In genomic region chr19:46689460-46690372, GRCm38 (mm10) we compare ENCODE assay signal across 8 mouse cellular contexts. TPM values are rescaled to one million over a fixed set of nuclear protein-coding genes. Genes with fewer than 3 reads are reported as not detected.
A peak's percentile ranks its signal among the peaks of the same experiment; 100 is the strongest.
DNase-seq lines count a peak whose midpoint lies in the region; ATAC-seq and TF ChIP-seq lines count a peak whose summit lies in the region.

Gene Borcs7, plus strand, starts transcription at chr19:46689906.

- peak within 1 kb of the TSS; percentile 67 for H3K4me2 ChIP-seq in hindbrain, postnatal 0 days (ENCODE audit: low read depth, low read length)

- peak; percentile 62 for DNase-seq in WW6 (ENCODE audit: low read depth, low spot score)
- DNase-seq in cerebellum, postnatal 4 days (ENCODE audit: low spot score in 2 of 2), result peak; percentile 66 to 79
- DNase-seq in gastrocnemius, adult 2 months, result peak; percentile 90
- DNase-seq in hindbrain, postnatal 0 days (ENCODE audit: low spot score), result peak; percentile 95
- peak; percentile 88 to 94 for DNase-seq in left cerebral cortex, adult 2 months (ENCODE audit: extremely low spot score in 1 of 2, low spot score in 2 of 2)
- peak; percentile 94 for DNase-seq in right cerebral cortex, adult 2 months (ENCODE audit: low spot score in 2 of 2)
- DNase-seq in urinary bladder, postnatal 14 days (ENCODE audit: low spot score), result peak; percentile 87

- peak; percentile 96 for ATAC-seq in hindbrain, postnatal 0 days
- peak; percentile 99 for ATAC-seq in megakaryocyte, adult 5-6 weeks (ENCODE audit: poor library complexity, severe bottlenecking)

- 2% methylated on average over 44 of the region's 44 CpGs for WGBS in hindbrain, postnatal 0 days

- peak within 1 kb of the TSS; percentile 91 for H3K4me3 ChIP-seq in gastrocnemius, adult 2 months
- peak within 1 kb of the TSS; percentile 72 for H3K4me3 ChIP-seq in hindbrain, postnatal 0 days (ENCODE audit: low read length)
- H3K4me3 ChIP-seq in left cerebral cortex, adult 2 months, result peak within 1 kb of the TSS; percentile 84

- H3K9ac ChIP-seq in hindbrain, postnatal 0 days (replicated peaks; ENCODE audit: low read length), result peak within 1 kb of the TSS; percentile 76

- no peak for TF ChIP-seq CTCF in gastrocnemius, adult 2 months (IDR thresholded peaks at IDR 0.05)
- TF ChIP-seq CTCF in hindbrain, postnatal 0 days (IDR thresholded peaks at IDR 0.05; ENCODE audit: low read depth), result no peak
- TF ChIP-seq CTCF in left cerebral cortex, adult 2 months (IDR thresholded peaks at IDR 0.05), result no peak

- H3K9me3 ChIP-seq in hindbrain, postnatal 0 days (ENCODE audit: low read length), result no peaks in the 10 kb centered on the region

- H3K4me1 ChIP-seq in hindbrain, postnatal 0 days (ENCODE audit: insufficient read depth, low read length), result peaks cover 6% of the 10 kb centered on the region

- H3K27me3 ChIP-seq in hindbrain, postnatal 0 days (ENCODE audit: insufficient read depth, low read length), result no peaks in the 10 kb centered on the region

- H3K36me3 ChIP-seq in hindbrain, postnatal 0 days (ENCODE audit: insufficient read depth, low read length), result peaks cover under 1% of the 10 kb centered on the region; the same call in 1 of the 2 replicates

- peak within 1 kb of the TSS; percentile 97 for H3K27ac ChIP-seq in gastrocnemius, adult 2 months
- H3K27ac ChIP-seq in hindbrain, postnatal 0 days, result peak within 1 kb of the TSS; percentile 91
- H3K27ac ChIP-seq in left cerebral cortex, adult 2 months, result peak within 1 kb of the TSS; percentile 100

- intact Hi-C loops in gastrocnemius, adult 2 months (cut with DNase I), result loop anchor here (10.0 kb wide), 1 partner anchor 355 kb away; no protein-coding TSS in a partner anchor
- intact Hi-C loops in left cerebral cortex, adult 2 months (cut with DNase I), result loop anchor here (5.0 kb wide), 1 partner anchor 178 kb away; no protein-coding TSS in a partner anchor

RNA-seq across cellular contexts. Expression of gene Borcs7, which starts in this region (rescaled TPM):
- total RNA-seq in gastrocnemius, adult 2 months (2021), result 10 to 100 TPM; 12.1 to 12.2 TPM
- 9.3 and 11.2 TPM in 2 replicates for total RNA-seq in hindbrain, postnatal 0 days (2014; rRNA removed)
- polyA plus RNA-seq in hindbrain, postnatal 0 days (2015; fragmentation: Nextera tagmentation; extraction: Ambion mirVana), result 37.1 and 38.9 TPM in 2 replicates
- total RNA-seq in left cerebral cortex, adult 2 months (2021), result 10 to 100 TPM; 22.0 to 22.3 TPM
- 12.7 TPM in 2 replicates for total RNA-seq in megakaryocyte, adult 5-6 weeks (2015)
- total RNA-seq in megakaryocyte, adult 5-6 weeks (2017), result 4.7 and 6.2 TPM in 2 replicates

Comparison
In these comparisons a context has a peak if more than half of its experiments do, and no peak if none do; other contexts are left out.
1. Peak in every context shown above with its lines: DNase-seq, ATAC-seq, H3K4me3 ChIP-seq and H3K27ac ChIP-seq.